Mouse (Mus musculus) neural tube, embryonic 14.5 days (tissue): ENCODE measurements at regions not wholly inside any gene's neighbourhood (a gene's known extent, or its start where the extent isn't known, plus 50 kb on each side); places are given as distances from the start of the nearest gene placed in this dataset.

Experiments used
- ATAC-seq: fragments of 200-750 bp; cut with Nextera tagmentation; 2 replicates; pipeline ENCODE4 v1.8.0; 2017; ENCODE audit warnings: low read depth, mild to moderate bottlenecking, moderate TSS enrichment, moderate library complexity
- H3K27ac ChIP-seq: fragments of 300-500 bp; sonication (generic); 2 replicates; pipeline ENCODE4 v1.5.1; 2014; ENCODE audit warnings: low read depth, mild to moderate bottlenecking, control low read depth, low read length, moderate library complexity, mixed read lengths
- H3K27me3 ChIP-seq: fragments of 300-500 bp; sonication (generic); 2 replicates; pipeline ENCODE4 v1.6.1; 2014; ENCODE audit warnings: low read length; ENCODE audit not compliant: control insufficient read depth, insufficient read depth
- H3K36me3 ChIP-seq: fragments of 300-500 bp; sonication (generic); 2 replicates; pipeline ENCODE4 v1.6.1; 2014; ENCODE audit warnings: low read length, mixed read lengths; ENCODE audit not compliant: control insufficient read depth, insufficient read depth
- H3K4me1 ChIP-seq: fragments of 300-500 bp; sonication (generic); 2 replicates; pipeline ENCODE4 v1.6.1; 2014; ENCODE audit warnings: low read length; ENCODE audit not compliant: control insufficient read depth, insufficient read depth
- H3K4me2 ChIP-seq: fragments of 300-500 bp; sonication (generic); 2 replicates; pipeline ENCODE4 v1.6.1; 2014; ENCODE audit warnings: mild to moderate bottlenecking, low read depth, low read length, control low read depth
- H3K4me3 ChIP-seq: fragments of 300-500 bp; sonication (generic); 2 replicates; pipeline ENCODE4 v1.5.1; 2014; ENCODE audit warnings: low read depth, low read length, control low read depth, mixed read lengths
- H3K9ac ChIP-seq: fragments of 300-500 bp; sonication (generic); replicated peaks from 2 replicates; pipeline ENCODE4 v1.6.1; 2014; ENCODE audit warnings: low read depth, mild to moderate bottlenecking, control low read depth, low read length, mixed read lengths
- H3K9me3 ChIP-seq: fragments of 300-500 bp; sonication (generic); 2 replicates; pipeline ENCODE4 v1.6.1; 2016; ENCODE audit warnings: low read length; ENCODE audit not compliant: control insufficient read depth
- WGBS: fragments of 180-500 bp; shearing (Covaris S2); extraction: QIAGEN DNeasy Blood & Tissue Kit; methylation state at CpG from one replicate; pipeline ENCODE4 v1.1.7; 2014; 5-methylcytosine and 5-hydroxymethylcytosine counted together

- WGBS: 74% methylated on average over 3 of the region's 3 CpGs
- H3K4me3 ChIP-seq: no peak overlapping the region
- H3K27ac ChIP-seq: no peak overlapping the region
- H3K9me3 ChIP-seq: no peaks in the 10 kb centered on the region
- H3K4me1 ChIP-seq: 0 out of 2 replicates have a peak, but pooled peaks cover 3% of the 10 kb centered on the region
- H3K4me2 ChIP-seq: no peak overlapping the region
- no peak for ATAC-seq
- H3K36me3 ChIP-seq: no peaks in the 10 kb centered on the region
- no peaks in the 10 kb centered on the region for H3K27me3 ChIP-seq
- no peak overlapping the region for H3K9ac ChIP-seq
Measured at GRCm38 (mm10) chr3:144307557-144307956, 102.5 kb upstream of the Lmo4 start.

- Histone ChIP-seq H3K27ac (no peak overlapping the region), H3K36me3 (no peaks in the 10 kb centered on the region), H3K27me3 (no peaks in the 10 kb centered on the region), H3K9ac (no peak overlapping the region), H3K4me3 (no peak overlapping the region), H3K4me1 (0 out of 2 replicates have a peak, but pooled peaks cover 3% of the 10 kb centered on the region), H3K9me3 (no peaks in the 10 kb centered on the region), H3K4me2 (no peak overlapping the region)
- ATAC-seq: no peak
- 42% methylated on average over 4 of the region's 4 CpGs for WGBS
Measured at GRCm38 (mm10) chr3:144305456-144305855, 100.4 kb upstream of the Lmo4 start.

GRCm38 (mm10) chr3:144304924-144305323 lies 99.9 kb upstream of the Lmo4 start:
- peak; percentile 41; the same call in 1 of the 2 replicates for ATAC-seq
- 10% methylated on average over 4 of the region's 4 CpGs for WGBS

GRCm38 (mm10) chr3:144302626-144303025 lies 97.6 kb upstream of the Lmo4 start:
- 90% methylated on average over 3 of the region's 3 CpGs for WGBS
- ATAC-seq: no peak
- no peak overlapping the region for H3K27ac ChIP-seq

More at GRCm38 (mm10) chr3:144304924-144305323, 99.9 kb upstream of the Lmo4 start:
- Histone ChIP-seq H3K27ac (no peak overlapping the region), H3K9ac (no peak overlapping the region), H3K27me3 (no peaks in the 10 kb centered on the region), H3K4me3 (no peak overlapping the region), H3K4me1 (0 out of 2 replicates have a peak, but pooled peaks cover 3% of the 10 kb centered on the region), H3K4me2 (no peak overlapping the region), H3K9me3 (no peaks in the 10 kb centered on the region), H3K36me3 (no peaks in the 10 kb centered on the region)

GRCm38 (mm10) chr3:144301068-144301467 lies 96.0 kb upstream of the Lmo4 start:
- ATAC-seq: no peak
- Histone ChIP-seq H3K27me3 (no peaks in the 10 kb centered on the region), H3K4me2 (no peak overlapping the region), H3K9me3 (no peaks in the 10 kb centered on the region), H3K27ac (no peak overlapping the region), H3K4me1 (0 out of 2 replicates have a peak, but pooled peaks cover 3% of the 10 kb centered on the region), H3K9ac (no peak overlapping the region), H3K4me3 (no peak overlapping the region), H3K36me3 (no peaks in the 10 kb centered on the region)
- WGBS: 86% methylated on average over 3 of the region's 3 CpGs

More at GRCm38 (mm10) chr3:144302626-144303025, 97.6 kb upstream of the Lmo4 start:
- Histone ChIP-seq H3K4me1 (0 out of 2 replicates have a peak, but pooled peaks cover 3% of the 10 kb centered on the region), H3K27me3 (no peaks in the 10 kb centered on the region), H3K9ac (no peak overlapping the region), H3K4me3 (no peak overlapping the region), H3K4me2 (no peak overlapping the region), H3K9me3 (no peaks in the 10 kb centered on the region), H3K36me3 (no peaks in the 10 kb centered on the region)

GRCm38 (mm10) chr3:144299239-144299638 lies 94.2 kb upstream of the Lmo4 start:
- H3K9me3 ChIP-seq: no peaks in the 10 kb centered on the region
- no peaks in the 10 kb centered on the region for H3K27me3 ChIP-seq
- H3K9ac ChIP-seq: no peak overlapping the region
- H3K36me3 ChIP-seq: no peaks in the 10 kb centered on the region
- 94% methylated on average over 5 of the region's 5 CpGs for WGBS
- no peak for ATAC-seq
- H3K27ac ChIP-seq: no peak overlapping the region
- H3K4me1 ChIP-seq: no peaks in the 10 kb centered on the region
- H3K4me2 ChIP-seq: no peak overlapping the region
- H3K4me3 ChIP-seq: no peak overlapping the region

GRCm38 (mm10) chr3:144289489-144289888 lies 84.5 kb upstream of the Lmo4 start:
- no peak; the same call in 1 of the 2 replicates for ATAC-seq
- no peak overlapping the region for H3K27ac ChIP-seq
- no peak overlapping the region for H3K4me2 ChIP-seq
- no peaks in the 10 kb centered on the region for H3K27me3 ChIP-seq
- no peak overlapping the region for H3K4me3 ChIP-seq
- H3K36me3 ChIP-seq: no peaks in the 10 kb centered on the region
- no peaks in the 10 kb centered on the region for H3K4me1 ChIP-seq
- 84% methylated on average over 3 of the region's 3 CpGs for WGBS
- H3K9ac ChIP-seq: no peak overlapping the region
- H3K9me3 ChIP-seq: no peaks in the 10 kb centered on the region

- no peak overlapping the region for H3K4me2 ChIP-seq
- no peaks in the 10 kb centered on the region for H3K27me3 ChIP-seq
- no peak overlapping the region for H3K4me3 ChIP-seq
- ATAC-seq: no peak
- H3K4me1 ChIP-seq: no peaks in the 10 kb centered on the region
- H3K36me3 ChIP-seq: no peaks in the 10 kb centered on the region
- H3K9me3 ChIP-seq: no peaks in the 10 kb centered on the region
- WGBS: 85% methylated on average over 8 of the region's 8 CpGs
- no peak overlapping the region for H3K9ac ChIP-seq
- H3K27ac ChIP-seq: no peak overlapping the region
Measured at GRCm38 (mm10) chr3:144286100-144286499, 81.1 kb upstream of the Lmo4 start.

GRCm38 (mm10) chr3:144284326-144284725 lies 79.3 kb upstream of the Lmo4 start:
- H3K27ac ChIP-seq: no peak overlapping the region
- H3K4me3 ChIP-seq: no peak overlapping the region
- H3K9ac ChIP-seq: no peak overlapping the region
- no peaks in the 10 kb centered on the region for H3K4me1 ChIP-seq
- H3K36me3 ChIP-seq: no peaks in the 10 kb centered on the region
- WGBS: 84% methylated on average over 3 of the region's 3 CpGs
- ATAC-seq: no peak
- no peak overlapping the region for H3K4me2 ChIP-seq
- H3K27me3 ChIP-seq: no peaks in the 10 kb centered on the region
- no peaks in the 10 kb centered on the region for H3K9me3 ChIP-seq
